Mouse (Mus musculus): Measurements from ENCODE around the gene 1700001L19Rik. TPM values are rescaled to one million over a fixed set of nuclear protein-coding genes. Genes with fewer than 3 reads are reported as not detected.

Gene 1700001L19Rik
- polyA plus RNA-seq, 1 experiment, result 0.05 TPM

DNA sequence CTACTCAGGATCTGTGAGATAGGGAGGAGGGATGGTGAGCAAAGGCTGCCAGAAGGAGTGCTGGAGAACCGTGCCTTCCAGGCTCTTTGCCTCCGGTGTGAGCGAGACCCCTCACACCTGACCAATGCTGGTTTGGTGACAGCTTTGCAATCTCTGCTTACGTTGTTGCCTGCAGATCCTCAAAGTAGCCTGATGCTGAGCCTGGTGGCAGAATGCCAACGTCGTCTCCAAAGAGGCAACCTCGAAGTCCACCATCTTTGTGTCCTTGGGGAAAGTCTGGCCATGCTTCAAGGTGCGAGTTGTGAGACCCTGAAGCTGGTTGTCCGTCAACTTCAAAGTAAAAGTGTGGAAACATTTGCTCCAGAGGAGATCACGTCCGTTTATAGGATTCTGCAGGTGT lies 13.3 kb upstream of the 1700001L19Rik start:
- Histone ChIP-seq H3K27ac (ENCODE audit: control insufficient read depth, insufficient read depth, low read length) (no peak overlapping the region), H3K27me3 (ENCODE audit: control insufficient read depth, insufficient read depth, low read length) (no peaks in the 10 kb centered on the region), H3K4me3 (ENCODE audit: control insufficient read depth, insufficient read depth, low read length) (no peak overlapping the region), H3K4me1 (replicated peaks; ENCODE audit: control insufficient read depth, insufficient read depth, low read length) (no peaks in the 10 kb centered on the region; the same call in 1 of the 2 replicates), H3K36me3 (ENCODE audit: control insufficient read depth, insufficient read depth, low read length) (peaks cover 21% of the 10 kb centered on the region)
- 98% methylated on average over 11 of the region's 11 CpGs for WGBS
- TF ChIP-seq POLR2A (IDR thresholded peaks at IDR 0.05; ENCODE audit: control insufficient read depth, extremely low read depth, insufficient read depth, low read length, poor library complexity) (no peak), CTCF (IDR thresholded peaks at IDR 0.05; ENCODE audit: borderline replicate concordance, control insufficient read depth, extremely low read depth, insufficient read depth, low read length, poor library complexity) (no peak)
- DNase-seq, result no peak

- DNase-seq, result no peak
- Histone ChIP-seq H3K4me3 (ENCODE audit: control insufficient read depth, insufficient read depth, low read length) (no peak overlapping the region), H3K36me3 (ENCODE audit: control insufficient read depth, insufficient read depth, low read length) (peaks cover 33% of the 10 kb centered on the region), H3K27me3 (ENCODE audit: control insufficient read depth, insufficient read depth, low read length) (no peaks in the 10 kb centered on the region), H3K4me1 (replicated peaks; ENCODE audit: control insufficient read depth, insufficient read depth, low read length) (no peaks in the 10 kb centered on the region; the same call in 1 of the 2 replicates), H3K27ac (ENCODE audit: control insufficient read depth, insufficient read depth, low read length) (no peak overlapping the region)
- 97% methylated on average over 7 of the region's 7 CpGs for WGBS
- TF ChIP-seq POLR2A (IDR thresholded peaks at IDR 0.05; ENCODE audit: control insufficient read depth, extremely low read depth, insufficient read depth, low read length, poor library complexity) (no peak), CTCF (IDR thresholded peaks at IDR 0.05; ENCODE audit: borderline replicate concordance, control insufficient read depth, extremely low read depth, insufficient read depth, low read length, poor library complexity) (no peak)
Measured at GRCm38 (mm10) chr13:68585441-68585840, 11.8 kb upstream of the 1700001L19Rik start.

DNA sequence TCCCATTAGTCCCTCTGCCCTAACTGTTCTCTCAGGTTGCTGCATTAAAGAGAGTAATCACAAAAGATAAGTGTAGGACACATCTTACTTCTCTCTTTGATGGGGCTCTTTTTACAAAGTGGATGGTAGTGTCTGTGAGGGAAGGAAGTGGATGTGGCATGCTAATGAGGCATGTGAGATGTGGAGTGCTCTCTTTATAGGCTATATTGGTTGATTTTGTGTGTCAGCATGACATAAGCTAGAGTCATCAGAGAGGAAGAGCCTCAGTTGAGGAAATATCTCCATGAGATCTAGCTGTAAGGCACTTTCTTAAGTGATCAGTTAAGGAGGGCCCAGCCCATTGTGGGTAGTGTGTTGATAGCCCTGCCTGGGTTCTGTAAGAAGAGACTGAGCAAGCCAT lies 8.9 kb upstream of the 1700001L19Rik start:
- H3K27ac ChIP-seq (ENCODE audit: control insufficient read depth, insufficient read depth, low read length), result no peak overlapping the region
- no peaks in the 10 kb centered on the region for H3K4me1 ChIP-seq (replicated peaks; ENCODE audit: control insufficient read depth, insufficient read depth, low read length)
- H3K4me3 ChIP-seq (ENCODE audit: control insufficient read depth, insufficient read depth, low read length), result no peak overlapping the region
- TF ChIP-seq POLR2A (IDR thresholded peaks at IDR 0.05; ENCODE audit: control insufficient read depth, extremely low read depth, insufficient read depth, low read length, poor library complexity) (no peak), CTCF (IDR thresholded peaks at IDR 0.05; ENCODE audit: borderline replicate concordance, control insufficient read depth, extremely low read depth, insufficient read depth, low read length, poor library complexity) (no peak)
- H3K36me3 ChIP-seq (ENCODE audit: control insufficient read depth, insufficient read depth, low read length), result peaks cover 50% of the 10 kb centered on the region
- no peak for DNase-seq
- no peaks in the 10 kb centered on the region for H3K27me3 ChIP-seq (ENCODE audit: control insufficient read depth, insufficient read depth, low read length)

GRCm38 (mm10) chr13:68593797-68594196 lies 3.4 kb upstream of the 1700001L19Rik start:
- 86% methylated on average over 1 of the region's 1 CpGs for WGBS
- Histone ChIP-seq H3K4me3 (ENCODE audit: control insufficient read depth, insufficient read depth, low read length) (no peak overlapping the region), H3K4me1 (replicated peaks; ENCODE audit: control insufficient read depth, insufficient read depth, low read length) (no peaks in the 10 kb centered on the region), H3K36me3 (ENCODE audit: control insufficient read depth, insufficient read depth, low read length) (peaks cover 28% of the 10 kb centered on the region), H3K27ac (ENCODE audit: control insufficient read depth, insufficient read depth, low read length) (no peak overlapping the region), H3K27me3 (ENCODE audit: control insufficient read depth, insufficient read depth, low read length) (no peaks in the 10 kb centered on the region; the same call in 1 of the 2 replicates)
- DNase-seq, result no peak
- no peak for TF ChIP-seq POLR2A (IDR thresholded peaks at IDR 0.05; ENCODE audit: control insufficient read depth, extremely low read depth, insufficient read depth, low read length, poor library complexity)
- no peak for TF ChIP-seq CTCF (IDR thresholded peaks at IDR 0.05; ENCODE audit: borderline replicate concordance, control insufficient read depth, extremely low read depth, insufficient read depth, low read length, poor library complexity)

DNA sequence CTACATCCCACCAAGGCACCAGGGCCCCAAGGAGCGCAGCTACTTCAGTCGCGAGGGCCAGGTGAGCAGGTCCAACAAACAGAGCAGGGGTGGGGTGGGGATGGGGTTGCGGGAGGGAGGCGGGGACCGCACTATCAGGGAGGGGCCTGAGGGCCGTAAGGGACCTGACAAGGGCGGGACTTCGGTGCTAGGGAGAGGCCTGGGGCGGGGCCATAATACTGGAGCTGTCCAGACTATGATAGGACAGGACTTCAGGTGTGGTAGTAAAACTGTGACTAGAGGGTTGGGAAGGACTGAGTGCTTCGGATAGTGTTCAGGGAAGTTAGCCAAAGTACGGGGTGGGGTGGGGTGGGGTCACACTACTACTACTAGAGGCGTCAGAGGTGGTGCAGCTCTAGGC lies 446 bp downstream of the 1700001L19Rik start:
- Histone ChIP-seq H3K27ac (ENCODE audit: control insufficient read depth, insufficient read depth, low read length) (no peak overlapping the region), H3K4me1 (replicated peaks; ENCODE audit: control insufficient read depth, insufficient read depth, low read length) (no peaks in the 10 kb centered on the region), H3K4me3 (ENCODE audit: control insufficient read depth, insufficient read depth, low read length) (no peak overlapping the region), H3K27me3 (ENCODE audit: control insufficient read depth, insufficient read depth, low read length) (no peaks in the 10 kb centered on the region; the same call in 1 of the 2 replicates), H3K36me3 (ENCODE audit: control insufficient read depth, insufficient read depth, low read length) (no peaks in the 10 kb centered on the region)
- TF ChIP-seq CTCF (IDR thresholded peaks at IDR 0.05; ENCODE audit: borderline replicate concordance, control insufficient read depth, extremely low read depth, insufficient read depth, low read length, poor library complexity), result no peak
- no peak for TF ChIP-seq POLR2A (IDR thresholded peaks at IDR 0.05; ENCODE audit: control insufficient read depth, extremely low read depth, insufficient read depth, low read length, poor library complexity)
- no peak for DNase-seq
- 40% methylated on average over 13 of the region's 13 CpGs for WGBS

- TF ChIP-seq CTCF (IDR thresholded peaks at IDR 0.05; ENCODE audit: borderline replicate concordance, control insufficient read depth, extremely low read depth, insufficient read depth, low read length, poor library complexity), result no peak
- TF ChIP-seq POLR2A (IDR thresholded peaks at IDR 0.05; ENCODE audit: control insufficient read depth, extremely low read depth, insufficient read depth, low read length, poor library complexity), result no peak
- no peaks in the 10 kb centered on the region for H3K4me1 ChIP-seq (replicated peaks; ENCODE audit: control insufficient read depth, insufficient read depth, low read length)
- H3K27ac ChIP-seq (ENCODE audit: control insufficient read depth, insufficient read depth, low read length), result no peak overlapping the region
- H3K36me3 ChIP-seq (ENCODE audit: control insufficient read depth, insufficient read depth, low read length), result no peaks in the 10 kb centered on the region
- H3K27me3 ChIP-seq (ENCODE audit: control insufficient read depth, insufficient read depth, low read length), result no peaks in the 10 kb centered on the region; the same call in 1 of the 2 replicates
- DNase-seq, result no peak
- no peak overlapping the region for H3K4me3 ChIP-seq (ENCODE audit: control insufficient read depth, insufficient read depth, low read length)
Measured at GRCm38 (mm10) chr13:68598953-68599352, 1.7 kb downstream of the 1700001L19Rik start.

GRCm38 (mm10) chr13:68601184-68601583 lies 4.0 kb downstream of the 1700001L19Rik start:
- Histone ChIP-seq H3K4me1 (replicated peaks; ENCODE audit: control insufficient read depth, insufficient read depth, low read length) (no peaks in the 10 kb centered on the region), H3K36me3 (ENCODE audit: control insufficient read depth, insufficient read depth, low read length) (no peaks in the 10 kb centered on the region), H3K27ac (ENCODE audit: control insufficient read depth, insufficient read depth, low read length) (no peak overlapping the region), H3K27me3 (ENCODE audit: control insufficient read depth, insufficient read depth, low read length) (no peaks in the 10 kb centered on the region; the same call in 1 of the 2 replicates), H3K4me3 (ENCODE audit: control insufficient read depth, insufficient read depth, low read length) (no peak overlapping the region)
- DNase-seq, result no peak
- WGBS, result 28% methylated on average over 6 of the region's 6 CpGs
- TF ChIP-seq CTCF (IDR thresholded peaks at IDR 0.05; ENCODE audit: borderline replicate concordance, control insufficient read depth, extremely low read depth, insufficient read depth, low read length, poor library complexity) (no peak), POLR2A (IDR thresholded peaks at IDR 0.05; ENCODE audit: control insufficient read depth, extremely low read depth, insufficient read depth, low read length, poor library complexity) (no peak)
